Comparison of ENCODE assay signal across 8 mouse cellular contexts in genomic region chr11:69365722-69366121, GRCm38 (mm10). TPM values are rescaled to one million over a fixed set of nuclear protein-coding genes. Genes with fewer than 3 reads are reported as not detected.
DNase-seq lines count a peak whose midpoint lies in the region; ATAC-seq and TF ChIP-seq lines count a peak whose summit lies in the region.

No protein-coding gene starts in this region.

- no peak for TF ChIP-seq EP300 in liver, embryonic 14.5 days (IDR thresholded peaks at IDR 0.05; ENCODE audit: low read depth)

- H3K27ac ChIP-seq in forebrain, embryonic 13.5 days: peak overlapping the region; percentile 99
- H3K27ac ChIP-seq in liver, embryonic 14.5 days: no peak overlapping the region
- H3K27ac ChIP-seq in stomach, embryonic 14.5 days (ENCODE audit: low read length): peak overlapping the region; percentile 97

- H3K27me3 ChIP-seq in forebrain, embryonic 13.5 days: no peaks in the 10 kb centered on the region
- H3K27me3 ChIP-seq in liver, embryonic 14.5 days (ENCODE audit: control insufficient read depth, insufficient read depth, low read length): peaks cover 35% of the 10 kb centered on the region
- no peaks in the 10 kb centered on the region for H3K27me3 ChIP-seq in stomach, embryonic 14.5 days (ENCODE audit: control insufficient read depth, insufficient read depth, low read length)

- WGBS in forebrain, embryonic 13.5 days: 25% methylated on average over 6 of the region's 6 CpGs
- 44% methylated on average over 6 of the region's 6 CpGs for WGBS in liver, embryonic 14.5 days (ENCODE audit: insufficient replicate concordance)
- 19% methylated on average over 6 of the region's 6 CpGs for WGBS in stomach, embryonic 14.5 days

- H3K4me1 ChIP-seq in forebrain, embryonic 13.5 days: peaks cover 64% of the 10 kb centered on the region
- H3K4me1 ChIP-seq in liver, embryonic 14.5 days (replicated peaks; ENCODE audit: control insufficient read depth in 2 of 2, insufficient read depth in 2 of 2, low read length in 1 of 2): peaks cover 19 to 22% of the 10 kb centered on the region in 2 experiments
- peaks cover 31% of the 10 kb centered on the region for H3K4me1 ChIP-seq in stomach, embryonic 14.5 days (ENCODE audit: control insufficient read depth, insufficient read depth, low read length)

- ATAC-seq in forebrain, embryonic 13.5 days: no peak
- ATAC-seq in liver, embryonic 14.5 days (ENCODE audit: insufficient read depth): no peak
- no peak for ATAC-seq in stomach, embryonic 14.5 days (ENCODE audit: insufficient number of reproducible peaks, insufficient read depth, low FRiP score, low read depth)

- TF ChIP-seq CTCF in liver, embryonic 14.5 days (IDR thresholded peaks at IDR 0.05; ENCODE audit: low read depth): no peak

- H3K4me2 ChIP-seq in forebrain, embryonic 13.5 days: peak overlapping the region; percentile 98
- H3K4me2 ChIP-seq in liver, embryonic 14.5 days (ENCODE audit: low read depth): peak overlapping the region; percentile 89
- H3K4me2 ChIP-seq in stomach, embryonic 14.5 days (replicated peaks; ENCODE audit: low read depth, low read length): peak overlapping the region; percentile 61

- DNase-seq in embryo, embryonic 10 days (ENCODE audit: low spot score): peak; percentile 34
- no peak for DNase-seq in embryo, embryonic 11 days
- DNase-seq in 3T3-L1 (ENCODE audit: low read depth, low spot score): peak; percentile 16
- DNase-seq in liver, embryonic 14.5 days (ENCODE audit: low read depth in 3 of 3, low spot score in 3 of 3): no peak
- no peak for DNase-seq in Muller cell, postnatal 12 days (ENCODE audit: inconsistent ontology term)
- no peak for DNase-seq in left cerebral cortex, adult 8-10 months (ENCODE audit: low spot score in 2 of 2)

- no peaks in the 10 kb centered on the region for H3K9me3 ChIP-seq in forebrain, embryonic 13.5 days (replicated peaks)
- H3K9me3 ChIP-seq in liver, embryonic 14.5 days (ENCODE audit: control insufficient read depth, low read length): no peaks in the 10 kb centered on the region
- no peaks in the 10 kb centered on the region for H3K9me3 ChIP-seq in stomach, embryonic 14.5 days (ENCODE audit: control insufficient read depth, low read depth, low read length)

- peak overlapping the region; percentile 90 for H3K4me3 ChIP-seq in forebrain, embryonic 13.5 days
- peak overlapping the region in 1 of 2 experiments; percentile 77; a peak in 2 of 4 replicates for H3K4me3 ChIP-seq in liver, embryonic 14.5 days (ENCODE audit: insufficient read depth in 1 of 2, low read depth in 2 of 2, low read length in 2 of 2)
- H3K4me3 ChIP-seq in stomach, embryonic 14.5 days (ENCODE audit: low read depth, low read length): peak overlapping the region; percentile 29

- peak overlapping the region; percentile 70 for H3K9ac ChIP-seq in forebrain, embryonic 13.5 days
- no peak overlapping the region for H3K9ac ChIP-seq in liver, embryonic 14.5 days (replicated peaks)
- H3K9ac ChIP-seq in stomach, embryonic 14.5 days (replicated peaks; ENCODE audit: low read depth, low read length): peak overlapping the region; percentile 52

- peaks cover 38% of the 10 kb centered on the region for H3K36me3 ChIP-seq in forebrain, embryonic 13.5 days (ENCODE audit: poor library complexity, severe bottlenecking)
- no peaks in the 10 kb centered on the region for H3K36me3 ChIP-seq in liver, embryonic 14.5 days (replicated peaks; ENCODE audit: control insufficient read depth, insufficient read depth, low read depth)
- peaks cover 31% of the 10 kb centered on the region for H3K36me3 ChIP-seq in stomach, embryonic 14.5 days (ENCODE audit: control insufficient read depth, insufficient read depth, low read length)

RNA-seq across cellular contexts. Expression of gene Chd3, which starts 3.5 kb away (rescaled TPM):
- 104 and 106 TPM in 2 replicates for polyA plus RNA-seq in forebrain, embryonic 13.5 days (2015; fragmentation: Nextera tagmentation; extraction: Ambion mirVana)
- polyA plus RNA-seq in liver, embryonic 14.5 days (2012; rRNA removed): 13.7 and 14.3 TPM in 2 replicates
- polyA plus RNA-seq in liver, embryonic 14.5 days (2014; fragmentation: Nextera tagmentation; extraction: Ambion mirVana): 1.9 and 2.4 TPM in 2 replicates
- polyA plus RNA-seq in stomach, embryonic 14.5 days (2014; fragmentation: Nextera tagmentation; extraction: Ambion mirVana): 85.3 and 87.4 TPM in 2 replicates
- 100 to 1,000 TPM; 370 to 420 (median 387) TPM for total RNA-seq in left cerebral cortex, adult 8-10 months (2022)

RNA-seq across cellular contexts. Expression of gene Rnf227, which starts 25.5 kb away (rescaled TPM):
- 72.6 and 78.8 TPM in 2 replicates for polyA plus RNA-seq in forebrain, embryonic 13.5 days (2015; fragmentation: Nextera tagmentation; extraction: Ambion mirVana)
- polyA plus RNA-seq in liver, embryonic 14.5 days (2012; rRNA removed): 0.30 and 0.74 TPM in 2 replicates
- polyA plus RNA-seq in liver, embryonic 14.5 days (2014; fragmentation: Nextera tagmentation; extraction: Ambion mirVana): 0.59 and 0.66 TPM in 2 replicates
- 15.3 and 16.3 TPM in 2 replicates for polyA plus RNA-seq in stomach, embryonic 14.5 days (2014; fragmentation: Nextera tagmentation; extraction: Ambion mirVana)
- total RNA-seq in left cerebral cortex, adult 8-10 months (2022): 100 to 1,000 TPM; 160 to 180 (median 169) TPM

RNA-seq across cellular contexts. Expression of gene Naa38, which starts 29.6 kb away (rescaled TPM):
- polyA plus RNA-seq in forebrain, embryonic 13.5 days (2015; fragmentation: Nextera tagmentation; extraction: Ambion mirVana): 100.0 and 108 TPM in 2 replicates
- polyA plus RNA-seq in liver, embryonic 14.5 days (2012; rRNA removed): 70.9 and 76.9 TPM in 2 replicates
- polyA plus RNA-seq in liver, embryonic 14.5 days (2014; fragmentation: Nextera tagmentation; extraction: Ambion mirVana): 120 and 127 TPM in 2 replicates
- polyA plus RNA-seq in stomach, embryonic 14.5 days (2014; fragmentation: Nextera tagmentation; extraction: Ambion mirVana): 158 and 177 TPM in 2 replicates
- 100 to 1,000 TPM in 3 of 4 experiments, 10 to 100 TPM in 1; 99.9 to 140 (median 114) TPM for total RNA-seq in left cerebral cortex, adult 8-10 months (2022)

RNA-seq across cellular contexts. Expression of gene Cyb5d1, which starts 29.7 kb away (rescaled TPM):
- polyA plus RNA-seq in forebrain, embryonic 13.5 days (2015; fragmentation: Nextera tagmentation; extraction: Ambion mirVana): 45.9 and 48.6 TPM in 2 replicates
- 4.8 and 8.3 TPM in 2 replicates for polyA plus RNA-seq in liver, embryonic 14.5 days (2012; rRNA removed)
- 6.2 and 7.3 TPM in 2 replicates for polyA plus RNA-seq in liver, embryonic 14.5 days (2014; fragmentation: Nextera tagmentation; extraction: Ambion mirVana)
- 15.0 and 23.5 TPM in 2 replicates for polyA plus RNA-seq in stomach, embryonic 14.5 days (2014; fragmentation: Nextera tagmentation; extraction: Ambion mirVana)
- 10 to 100 TPM; 38.0 to 43.7 (median 42.5) TPM for total RNA-seq in left cerebral cortex, adult 8-10 months (2022)

RNA-seq across cellular contexts. Expression of gene Tmem88, which starts 32.3 kb away (rescaled TPM):
- polyA plus RNA-seq in forebrain, embryonic 13.5 days (2015; fragmentation: Nextera tagmentation; extraction: Ambion mirVana): 6.3 and 6.6 TPM in 2 replicates
- polyA plus RNA-seq in liver, embryonic 14.5 days (2012; rRNA removed): 3.7 and 5.3 TPM in 2 replicates
- 4.6 TPM in 2 replicates for polyA plus RNA-seq in liver, embryonic 14.5 days (2014; fragmentation: Nextera tagmentation; extraction: Ambion mirVana)
- polyA plus RNA-seq in stomach, embryonic 14.5 days (2014; fragmentation: Nextera tagmentation; extraction: Ambion mirVana): 30.0 and 30.3 TPM in 2 replicates
- 1 to 10 TPM; 3.3 to 4.8 (median 3.5) TPM for total RNA-seq in left cerebral cortex, adult 8-10 months (2022)

Comparison
In these comparisons a context has a peak if more than half of its experiments do, and no peak if none do; other contexts are left out.
1. DNase-seq: peak in embryo, embryonic 10 days (single experiment) and 3T3-L1 (single experiment); none in embryo, embryonic 11 days (single experiment), liver, embryonic 14.5 days (0 of 3), Muller cell, postnatal 12 days (single experiment) and left cerebral cortex, adult 8-10 months (0 of 2).
2. Peak in every context shown above with its lines, with median percentiles within 50 percentile points of each other: H3K4me2 ChIP-seq.